Mouse (Mus musculus) right cerebral cortex, postnatal 10 days (tissue): Measurements from ENCODE around the gene Gm45711.
A peak's percentile ranks its signal among the peaks of the same experiment; 100 is the strongest.
"Not testable (repeated sequence)": the region's sequence is repeated elsewhere in the genome, so short reads cannot be mapped to it uniquely, and the experiment has no call there.

Experiments
- DNase-seq, 2 experiments: peaks; one replicate each; pipeline ENCODE4 v3.0.0; 2021; ENCODE audit warnings: low spot score in 2 of 2

Gene Gm45711

GRCm38 (mm10) chr8:104321267-104321666 lies 11.4 kb upstream of the Gm45711 start, which contains the start of gene Gm11020:
Gene Gm11020 (plus strand): TSS chr8:104321567.
- not testable (repeated sequence) for DNase-seq

GRCm38 (mm10) chr8:104313311-104313710 lies 3.4 kb upstream of the Gm45711 start:
- peak in 1 of 2 experiments; percentile 36 for DNase-seq

GRCm38 (mm10) chr8:104312023-104312422 lies 2.1 kb upstream of the Gm45711 start:
- not testable (repeated sequence) for DNase-seq

GRCm38 (mm10) chr8:104308341-104308740 lies 1.5 kb downstream of the Gm45711 start:
- DNase-seq: not testable (repeated sequence)

GRCm38 (mm10) chr8:104304962-104305361 lies 4.9 kb downstream of the Gm45711 start:
- no peak for DNase-seq

GRCm38 (mm10) chr8:104302536-104302935 lies 7.3 kb downstream of the Gm45711 start:
- DNase-seq: not testable (repeated sequence)

- peak; percentile 27 to 32 for DNase-seq
These were observed 8.3 kb downstream of the Gm45711 start for GRCm38 (mm10) chr8:104301577-104301976.

- no peak for DNase-seq
These were observed 15.5 kb downstream of the Gm45711 start for GRCm38 (mm10) chr8:104294396-104294795.

- DNase-seq: not testable (repeated sequence)
These were observed 16.8 kb downstream of the Gm45711 start, which contains the start of gene Cmtm2a for GRCm38 (mm10) chr8:104293081-104293480. Gene Cmtm2a (minus strand): TSS chr8:104293181.

- DNase-seq: no peak
These were observed 40.9 kb downstream of the Gm45711 start for GRCm38 (mm10) chr8:104268937-104269440.

- DNase-seq: no peak
These were observed 41.5 kb downstream of the Gm45711 start for GRCm38 (mm10) chr8:104268368-104268767.

- not testable (repeated sequence) for DNase-seq
These were observed 45.5 kb downstream of the Gm45711 start for GRCm38 (mm10) chr8:104264271-104264935.

- DNase-seq: not testable (repeated sequence)
These were observed 48.1 kb downstream of the Gm45711 start for GRCm38 (mm10) chr8:104261802-104262201.

- no peak for DNase-seq
These were observed 56.9 kb downstream of the Gm45711 start for GRCm38 (mm10) chr8:104253016-104253415.

GRCm38 (mm10) chr8:104251461-104251860 lies 58.4 kb downstream of the Gm45711 start:
- no peak for DNase-seq

- DNase-seq: peak; percentile 71 to 81
These were observed 59.2 kb downstream of the Gm45711 start, which contains the start of gene Cklf for GRCm38 (mm10) chr8:104250439-104251367. Gene Cklf (plus strand): TSS chr8:104250861.

- peak in 1 of 2 experiments; percentile 11 for DNase-seq
These were observed 60.4 kb downstream of the Gm45711 start for GRCm38 (mm10) chr8:104249442-104249996.

- DNase-seq: peak; percentile 84 to 87
These were observed 61.6 kb downstream of the Gm45711 start, which contains the start of gene Tk2 for GRCm38 (mm10) chr8:104248276-104248675. Gene Tk2 (minus strand): TSS chr8:104248558.

- DNase-seq: no peak
These were observed 62.0 kb downstream of the Gm45711 start for GRCm38 (mm10) chr8:104247908-104248275.

- DNase-seq: peak in 1 of 2 experiments; percentile 43
These were observed 62.6 kb downstream of the Gm45711 start for GRCm38 (mm10) chr8:104247054-104247907.

GRCm38 (mm10) chr8:104246621-104247020 lies 63.3 kb downstream of the Gm45711 start:
- no peak for DNase-seq
